Mouse (Mus musculus) kidney, adult 2 months (tissue): ENCODE results near the gene Zfyve21.

Experiments
- CTCF ChIP-seq: fragments of 200-500 bp; conservative IDR thresholded peaks from 2 replicates; pipeline ENCODE4 v1.5.1; 2011; ENCODE audit warnings: low read depth, mild to moderate bottlenecking, control low read depth, low read length, moderate library complexity, mixed read lengths; ENCODE audit not compliant: insufficient read depth, insufficient read length
- POLR2A ChIP-seq: fragments of 200-500 bp; IDR thresholded peaks from one replicate; pipeline ENCODE4 v1.6.1; 2011; ENCODE audit warnings: low read depth, low read length, control low read depth

- TF ChIP-seq CTCF (no peak), POLR2A (no peak)
These were observed 8.0 kb downstream of the Zfyve21 start for GRCm38 (mm10) chr12:111821931-111822330.
